Mouse (Mus musculus) thymus, adult 2 months (tissue): Measurements from ENCODE around the gene Ciapin1.

Experiments
- CTCF ChIP-seq: fragments of 200-500 bp; IDR thresholded peaks from 2 replicates; pipeline ENCODE4 v1.5.1; 2012; ENCODE audit warnings: mild to moderate bottlenecking, control low read depth, low read length, moderate library complexity, borderline replicate concordance; ENCODE audit not compliant: control insufficient read depth, poor library complexity, insufficient read depth; ENCODE audit errors: extremely low read depth
- POLR2A ChIP-seq: fragments of 200-500 bp; IDR thresholded peaks from 2 replicates; pipeline ENCODE4 v1.6.1; 2012; ENCODE audit warnings: mild to moderate bottlenecking, low read length, control low read depth, moderate library complexity; ENCODE audit not compliant: control insufficient read depth, poor library complexity, insufficient read depth; ENCODE audit errors: extremely low read depth

DNA sequence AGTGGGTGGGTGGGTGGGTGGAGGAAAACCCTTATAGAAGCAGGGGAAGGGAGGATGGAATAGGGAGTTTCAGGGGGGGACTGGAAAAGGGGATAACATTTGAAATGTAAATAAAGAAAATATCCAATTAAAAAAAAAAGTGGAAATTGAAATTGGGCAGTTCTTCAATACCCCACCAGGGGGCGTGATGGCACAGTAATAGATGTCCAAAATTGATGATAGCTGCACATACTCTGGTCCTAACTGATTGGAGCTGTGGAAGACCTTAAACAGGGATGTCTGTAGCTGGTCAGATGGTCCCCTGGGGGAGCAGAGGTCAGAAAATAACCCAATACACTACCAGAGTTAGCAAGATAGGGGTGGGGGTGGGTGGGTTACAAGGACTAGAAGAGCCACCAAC lies 23.6 kb downstream of the Ciapin1 start:
- no peak for TF ChIP-seq CTCF
- TF ChIP-seq POLR2A = no peak
